Mouse (Mus musculus) MEL (cell line): ENCODE results near the gene Daam2. TPM values are rescaled to one million over a fixed set of nuclear protein-coding genes. Genes with fewer than 3 reads are reported as not detected.

ENCODE experiments used
- DNase-seq: peaks from one replicate; pipeline ENCODE4 v3.0.0; 2011; ENCODE audit warnings: low read depth, low spot score
- H3K27ac ChIP-seq: 2 replicates; pipeline ENCODE4 v1.5.1; 2012; ENCODE audit warnings: low read depth, mild to moderate bottlenecking, control low read depth, low read length, moderate library complexity; ENCODE audit not compliant: control insufficient read depth
- H3K27me3 ChIP-seq, 2 experiments: fragments of 150-350 bp in 1 of 2; sonication (generic) in 1 of 2; 2 replicates each; pipeline ENCODE4 v1.6.1; 2012; ENCODE audit warnings: low read length in 2 of 2, mild to moderate bottlenecking in 2 of 2, improper control_type of control experiment in 1 of 2, moderate library complexity in 1 of 2; ENCODE audit not compliant: insufficient read depth in 2 of 2, control insufficient read depth in 1 of 2
- H3K36me3 ChIP-seq, 2 experiments: 2 replicates each; pipeline ENCODE4 v1.6.1; 2012 to 2014; ENCODE audit warnings: low read length in 2 of 2, improper control_type of control experiment in 1 of 2, inconsistent platforms in 1 of 2, mild to moderate bottlenecking in 1 of 2; ENCODE audit not compliant: insufficient read depth in 2 of 2, control insufficient read depth in 1 of 2
- H3K4me1 ChIP-seq, 2 experiments: fragments of 150-350 bp in 1 of 2; sonication (generic) in 1 of 2; 2 replicates each; pipeline ENCODE4 v1.6.1; 2012; ENCODE audit warnings: low read length in 2 of 2, improper control_type of control experiment in 1 of 2, mild to moderate bottlenecking in 1 of 2; ENCODE audit not compliant: insufficient read depth in 2 of 2, control insufficient read depth in 1 of 2
- H3K4me3 ChIP-seq, 2 experiments: fragments of 150-350 bp in 1 of 2; sonication (generic) in 1 of 2; 2 replicates each; pipeline ENCODE4 v1.5.1; 2012; ENCODE audit warnings: low read depth in 2 of 2, low read length in 2 of 2, mild to moderate bottlenecking in 2 of 2, moderate library complexity in 2 of 2, control low read depth in 1 of 2, improper control_type of control experiment in 1 of 2; ENCODE audit not compliant: control insufficient read depth in 1 of 2, insufficient read depth in 1 of 2
- H3K79me2 ChIP-seq: 2 replicates; pipeline ENCODE4 v1.6.1; 2012; ENCODE audit warnings: mild to moderate bottlenecking, low read length, moderate library complexity; ENCODE audit not compliant: control insufficient read depth, poor library complexity, insufficient read depth
- H3K9ac ChIP-seq: 2 replicates; pipeline ENCODE4 v1.6.1; 2012; ENCODE audit warnings: low read depth, mild to moderate bottlenecking, control low read depth, low read length, moderate library complexity; ENCODE audit not compliant: control insufficient read depth, poor library complexity, severe bottlenecking
- H3K9me3 ChIP-seq: fragments of 150-350 bp; sonication (generic); replicated peaks from 2 replicates; pipeline ENCODE4 v1.6.1; 2012; ENCODE audit warnings: mild to moderate bottlenecking, low read length, improper control_type of control experiment, moderate library complexity; ENCODE audit not compliant: insufficient read depth
- CHD1 ChIP-seq: IDR thresholded peaks from 2 replicates; pipeline ENCODE4 v1.6.1; 2012; ENCODE audit warnings: low read depth, mild to moderate bottlenecking, inconsistent platforms, low read length, improper control_type of control experiment
- CHD2 ChIP-seq: IDR thresholded peaks from 2 replicates; pipeline ENCODE4 v1.6.1; 2011; ENCODE audit warnings: low read length, improper control_type of control experiment
- E2F4 ChIP-seq: IDR thresholded peaks from 2 replicates; pipeline ENCODE4 v1.6.1; 2011; ENCODE audit warnings: low read depth, low read length, improper control_type of control experiment, borderline replicate concordance
- ELF1 ChIP-seq: IDR thresholded peaks from 2 replicates; pipeline ENCODE4 v1.6.1; 2014; ENCODE audit warnings: low read depth, mild to moderate bottlenecking, inconsistent platforms, low read length, improper control_type of control experiment, moderate library complexity
- GABPA ChIP-seq: IDR thresholded peaks from 2 replicates; pipeline ENCODE4 v1.6.1; 2012; ENCODE audit warnings: low read depth, mild to moderate bottlenecking, inconsistent platforms, low read length, improper control_type of control experiment, moderate library complexity
- HCFC1 ChIP-seq: IDR thresholded peaks from 2 replicates; pipeline ENCODE4 v1.6.1; 2012; ENCODE audit warnings: low read depth, mild to moderate bottlenecking, inconsistent platforms, low read length, improper control_type of control experiment, moderate library complexity
- MAFK ChIP-seq: IDR thresholded peaks from 2 replicates; pipeline ENCODE4 v1.6.1; 2011; ENCODE audit warnings: low read depth, mild to moderate bottlenecking, low read length, improper control_type of control experiment, borderline replicate concordance
- MAZ ChIP-seq: IDR thresholded peaks from 2 replicates; pipeline ENCODE4 v1.6.1; 2012; ENCODE audit warnings: low read depth, mild to moderate bottlenecking, inconsistent platforms, low read length, improper control_type of control experiment
- MXI1 ChIP-seq: IDR thresholded peaks from 2 replicates; pipeline ENCODE4 v1.6.1; 2011; ENCODE audit warnings: mild to moderate bottlenecking, low read depth, low read length, improper control_type of control experiment
- MYB ChIP-seq: IDR thresholded peaks from 2 replicates; pipeline ENCODE4 v1.6.1; 2011; ENCODE audit warnings: mild to moderate bottlenecking, low read depth, low read length, improper control_type of control experiment
- NRF1 ChIP-seq: IDR thresholded peaks from 2 replicates; pipeline ENCODE4 v1.6.1; 2014; ENCODE audit warnings: low read depth, mild to moderate bottlenecking, inconsistent platforms, low read length, improper control_type of control experiment, moderate library complexity; ENCODE audit not compliant: poor library complexity, insufficient read depth, severe bottlenecking
- POLR2AphosphoS2 ChIP-seq: IDR thresholded peaks from 2 replicates; pipeline ENCODE4 v1.6.1; 2011; ENCODE audit warnings: low read length, improper control_type of control experiment
- RCOR1 ChIP-seq: IDR thresholded peaks from 2 replicates; pipeline ENCODE4 v1.6.1; 2012; ENCODE audit warnings: low read depth, mild to moderate bottlenecking, inconsistent platforms, low read length, improper control_type of control experiment
- SIN3A ChIP-seq: IDR thresholded peaks from 2 replicates; pipeline ENCODE4 v1.6.1; 2012; ENCODE audit warnings: low read length, improper control_type of control experiment, inconsistent platforms
- TBP ChIP-seq: IDR thresholded peaks from 2 replicates; pipeline ENCODE4 v1.8.0; 2011; ENCODE audit warnings: low read depth, low read length, improper control_type of control experiment
- USF1 ChIP-seq: IDR thresholded peaks from 2 replicates; pipeline ENCODE4 v1.6.1; 2014; ENCODE audit warnings: low read depth, mild to moderate bottlenecking, inconsistent platforms, low read length, improper control_type of control experiment, moderate library complexity
- ZKSCAN1 ChIP-seq: IDR thresholded peaks from 2 replicates; pipeline ENCODE4 v1.6.1; 2012; ENCODE audit warnings: low read depth, mild to moderate bottlenecking, inconsistent platforms, low read length, improper control_type of control experiment, moderate library complexity
- ZMIZ1 ChIP-seq: IDR thresholded peaks from 2 replicates; pipeline ENCODE4 v1.6.1; 2012; ENCODE audit warnings: low read depth, mild to moderate bottlenecking, inconsistent platforms, low read length, improper control_type of control experiment, moderate library complexity
- ZNF384 ChIP-seq: IDR thresholded peaks from 2 replicates; pipeline ENCODE4 v1.6.1; 2012; ENCODE audit warnings: low read depth, mild to moderate bottlenecking, inconsistent platforms, low read length, improper control_type of control experiment
- polyA plus RNA-seq, 2 experiments: library from polyadenylated mRNA; stranded (reverse) in 1 of 2; unstranded in 1 of 2; fragments of >175 nt in 1 of 2; fragments of >200 nt in 1 of 2; gene quantifications; 2 replicates each; pipeline versions ENCODE4 v1.2.1 to v1.2.4; 2012; ENCODE audit warnings: low replicate concordance in 2 of 2, low read depth in 1 of 2; ENCODE audit not compliant: insufficient read length in 2 of 2, insufficient read depth in 1 of 2, missing spikeins in 1 of 2
- total RNA-seq: library from RNA; depleted of rRNA; stranded (reverse); fragments of 300-350 nt; gene quantifications from 2 replicates; pipeline ENCODE4 v1.2.3, GENCODE M21; 2012

Gene Daam2
- total and polyA plus RNA-seq, 3 experiments, result 0.04 to 0.28 TPM; not detected in 1

- H3K9ac ChIP-seq, result no peak overlapping the region
- H3K27me3 ChIP-seq, result no peaks in the 10 kb centered on the region
- no peaks in the 10 kb centered on the region for H3K4me1 ChIP-seq
Observed at GRCm38 (mm10) chr17:49551991-49552390, 12.2 kb downstream of the Daam2 start.

GRCm38 (mm10) chr17:49551465-49551864 lies 12.7 kb downstream of the Daam2 start:
- DNase-seq, result no peak
- Histone ChIP-seq H3K4me1 (no peaks in the 10 kb centered on the region), H3K9ac (no peak overlapping the region), H3K27ac (no peak overlapping the region), H3K27me3 (no peaks in the 10 kb centered on the region)
- TF ChIP-seq POLR2AphosphoS2 (no peak), MAZ (no peak)
- TF ChIP-seq, all 39 proteins: peak for 0
- Histone ChIP-seq H3K79me2 (no peaks in the 10 kb centered on the region), H3K36me3 (no peaks in the 10 kb centered on the region), H3K9me3 (no peaks in the 10 kb centered on the region), H3K4me3 (no peak overlapping the region)

More at GRCm38 (mm10) chr17:49551991-49552390, 12.2 kb downstream of the Daam2 start:
- no peak overlapping the region for H3K4me3 ChIP-seq
- H3K36me3 ChIP-seq, result no peaks in the 10 kb centered on the region
- no peak for DNase-seq
- no peaks in the 10 kb centered on the region for H3K79me2 ChIP-seq
- no peak overlapping the region for H3K27ac ChIP-seq
- TF ChIP-seq MXI1 (no peak), CHD2 (no peak), USF1 (no peak), MYB (no peak), RCOR1 (no peak), GABPA (no peak), SIN3A (no peak), ZMIZ1 (no peak), ZKSCAN1 (no peak), TBP (no peak)
- TF ChIP-seq, all 39 proteins: peak for 0
- H3K9me3 ChIP-seq, result no peaks in the 10 kb centered on the region

DNA sequence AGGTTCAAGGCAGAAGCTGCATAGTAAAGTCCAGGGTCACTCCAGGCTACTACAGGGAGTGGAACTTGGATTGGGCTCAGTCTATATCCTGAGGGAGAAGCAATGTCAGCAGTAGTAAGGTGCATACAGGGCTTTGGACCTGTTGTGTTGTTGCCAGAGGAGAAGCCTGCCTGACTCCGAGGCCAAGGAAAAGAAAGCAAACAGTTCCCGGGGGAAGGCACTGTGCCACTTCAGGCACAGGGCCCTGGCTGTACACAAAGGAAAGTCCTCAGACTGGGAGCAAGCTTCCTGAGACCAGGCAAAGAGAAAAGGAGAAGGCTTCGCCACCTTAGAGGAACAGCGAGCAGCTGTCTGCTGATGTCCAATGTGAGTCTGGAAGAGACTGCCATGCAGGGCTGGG lies 18.1 kb downstream of the Daam2 start:
- Histone ChIP-seq H3K9ac (no peak overlapping the region), H3K79me2 (no peaks in the 10 kb centered on the region), H3K36me3 (no peaks in the 10 kb centered on the region), H3K4me3 (no peak overlapping the region), H3K27ac (no peak overlapping the region), H3K27me3 (no peaks in the 10 kb centered on the region), H3K9me3 (no peaks in the 10 kb centered on the region), H3K4me1 (no peaks in the 10 kb centered on the region)
- TF ChIP-seq ZNF384 (no peak), TBP (no peak), ELF1 (no peak), E2F4 (no peak), MAFK (no peak), HCFC1 (no peak), CHD2 (no peak), CHD1 (no peak), NRF1 (no peak)
- DNase-seq, result no peak
